Mouse (Mus musculus) ES-E14 (cell line): Measurements from ENCODE around the gene Lrrc73. TPM values are rescaled to one million over a fixed set of nuclear protein-coding genes. Genes with fewer than 3 reads are reported as not detected.

Source experiments
- DNase-seq: peaks from one replicate; pipeline ENCODE4 v3.0.0-alpha.2; 2013; ENCODE audit warnings: low read depth, low spot score
- H3K27ac ChIP-seq: 2 replicates; pipeline ENCODE4 v1.5.1; 2012; ENCODE audit warnings: low read depth, mild to moderate bottlenecking, low read length, moderate library complexity, mixed read lengths; ENCODE audit not compliant: poor library complexity, insufficient read depth, severe bottlenecking
- H3K36me3 ChIP-seq: 2 replicates; pipeline ENCODE4 v1.6.1; 2012; ENCODE audit warnings: mild to moderate bottlenecking, low read length, moderate library complexity, mixed read lengths; ENCODE audit not compliant: control insufficient read depth, poor library complexity, insufficient read depth, severe bottlenecking
- H3K4me1 ChIP-seq, 2 experiments: fragments of 150-350 bp in 1 of 2; sonication (generic) in 1 of 2; 2 replicates each; pipeline ENCODE4 v1.6.1; 2012; ENCODE audit warnings: low read length in 2 of 2, mild to moderate bottlenecking in 1 of 2, mixed read lengths in 1 of 2; ENCODE audit not compliant: control insufficient read depth in 2 of 2, insufficient read depth in 2 of 2, poor library complexity in 1 of 2
- H3K4me3 ChIP-seq, 2 experiments: fragments of 150-350 bp in 1 of 2; sonication (generic) in 1 of 2; 2 replicates each; pipeline ENCODE4 v1.5.1; 2012; ENCODE audit warnings: low read length in 2 of 2, low read depth in 1 of 2, mild to moderate bottlenecking in 1 of 2, mixed read lengths in 1 of 2; ENCODE audit not compliant: insufficient read depth in 1 of 2, poor library complexity in 1 of 2, severe bottlenecking in 1 of 2
- H3K9ac ChIP-seq: 2 replicates; pipeline ENCODE4 v1.6.1; 2012; ENCODE audit warnings: low read depth, mild to moderate bottlenecking, low read length, mixed read lengths; ENCODE audit not compliant: poor library complexity, insufficient read depth, severe bottlenecking
- H3K9me3 ChIP-seq: fragments of 150-350 bp; sonication (generic); 2 replicates; pipeline ENCODE4 v1.6.1; 2012; ENCODE audit warnings: low read depth, mild to moderate bottlenecking, low read length; ENCODE audit not compliant: control insufficient read depth, insufficient read depth
- CHD2 ChIP-seq: IDR thresholded peaks from 2 replicates; pipeline ENCODE4 v1.6.1; 2014; ENCODE audit warnings: mild to moderate bottlenecking, low read depth, low read length, inconsistent platforms
- HCFC1 ChIP-seq: IDR thresholded peaks from 2 replicates; pipeline ENCODE4 v1.6.1; 2012; ENCODE audit warnings: low read length, inconsistent platforms, borderline replicate concordance; ENCODE audit not compliant: insufficient read depth
- MAFK ChIP-seq: IDR thresholded peaks from 2 replicates; pipeline ENCODE4 v1.6.1; 2014; ENCODE audit warnings: mild to moderate bottlenecking, low read depth, low read length, inconsistent platforms; ENCODE audit not compliant: insufficient read depth
- ZC3H11A ChIP-seq: IDR thresholded peaks from 2 replicates; pipeline ENCODE4 v1.6.1; 2012; ENCODE audit warnings: low read depth, mild to moderate bottlenecking, inconsistent platforms, low read length, borderline replicate concordance
- ZNF384 ChIP-seq: IDR thresholded peaks from 2 replicates; pipeline ENCODE4 v1.6.1; 2012; ENCODE audit warnings: low read depth, low read length, inconsistent platforms
- in situ Hi-C, 2 experiments: fragments of 600-800 bp; cut with MboI; formaldehyde crosslinking; loops; one replicate each; pipeline ENCODE4 v1.15.1; 2025; ENCODE audit warnings: low sequenced_read_pairs in 2 of 2, inconsistent platforms in 1 of 2; ENCODE audit not compliant: unreplicated experiment in 2 of 2
- total RNA-seq: library from RNA; depleted of rRNA; stranded (reverse); fragments of 300-350 nt; gene quantifications from 2 replicates; pipeline ENCODE4 v1.2.3, GENCODE M21; 2012

The Lrrc73 gene
- total RNA-seq, 1 experiment, result 1.3 TPM

DNA sequence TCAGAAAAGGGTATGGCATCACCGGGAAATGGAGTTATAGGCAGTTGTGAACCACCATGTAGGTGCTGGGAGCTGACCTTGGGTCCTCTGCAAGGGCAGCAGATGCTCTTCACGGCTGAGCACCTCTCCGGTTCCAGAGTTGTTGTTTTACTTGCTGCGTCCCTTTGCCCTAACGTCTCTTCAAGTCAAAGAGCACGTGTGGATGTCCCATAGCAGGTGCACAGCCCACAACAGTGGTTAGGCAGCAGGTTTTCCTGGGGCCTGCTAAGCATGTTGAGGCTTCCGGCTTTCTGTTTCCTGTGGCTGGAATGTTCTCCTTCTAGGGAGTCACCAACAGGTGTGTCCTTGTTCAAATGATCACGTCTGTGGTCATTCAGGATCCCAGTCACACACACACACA lies 30.6 kb downstream of the Lrrc73 start:
- H3K9ac ChIP-seq, result no peak overlapping the region
- peaks cover 8 to 19% of the 10 kb centered on the region in 2 experiments for H3K4me1 ChIP-seq
- in situ Hi-C loops, result no loop called here

DNA sequence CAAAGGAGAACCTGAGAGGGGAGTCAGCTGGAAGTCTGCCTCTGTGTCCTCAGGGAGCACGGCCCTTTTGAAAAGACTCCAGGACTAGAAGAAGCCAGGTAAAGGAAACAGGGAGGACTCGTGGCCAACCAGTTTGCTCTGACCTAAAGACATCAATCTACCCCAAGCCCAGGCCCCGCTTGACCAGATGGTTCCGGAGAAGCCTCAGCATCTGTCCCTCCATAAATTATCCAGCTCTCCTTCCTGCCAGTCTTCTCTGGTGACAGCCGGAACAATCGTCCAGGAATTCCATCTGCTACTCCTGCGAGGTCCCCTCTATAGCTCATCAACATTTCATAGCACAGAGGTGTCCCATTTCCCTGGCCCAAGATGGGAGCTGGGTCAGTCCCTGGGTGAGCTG lies 31.3 kb downstream of the Lrrc73 start:
- in situ Hi-C loops, result no loop called here
- Histone ChIP-seq H3K9ac (no peak overlapping the region), H3K4me3 (no peak overlapping the region), H3K36me3 (peaks cover 6% of the 10 kb centered on the region; the same call in 1 of the 2 replicates), H3K4me1 (peaks cover 8 to 19% of the 10 kb centered on the region in 2 experiments), H3K9me3 (no peaks in the 10 kb centered on the region), H3K27ac (no peak overlapping the region)
- no peak for DNase-seq
- no peak for TF ChIP-seq CHD2
- TF ChIP-seq ZNF384, result no peak
- no peak for TF ChIP-seq ZC3H11A
- no peak for TF ChIP-seq HCFC1
- TF ChIP-seq MAFK, result no peak

More for the DNA sequence above, 30.6 kb downstream of the Lrrc73 start:
- Histone ChIP-seq H3K36me3 (peaks cover 8% of the 10 kb centered on the region; the same call in 1 of the 2 replicates), H3K4me3 (no peak overlapping the region), H3K9me3 (no peaks in the 10 kb centered on the region), H3K27ac (no peak overlapping the region)
- TF ChIP-seq CHD2 (no peak), ZNF384 (no peak), ZC3H11A (no peak), MAFK (no peak)
- no peak for DNase-seq

DNA sequence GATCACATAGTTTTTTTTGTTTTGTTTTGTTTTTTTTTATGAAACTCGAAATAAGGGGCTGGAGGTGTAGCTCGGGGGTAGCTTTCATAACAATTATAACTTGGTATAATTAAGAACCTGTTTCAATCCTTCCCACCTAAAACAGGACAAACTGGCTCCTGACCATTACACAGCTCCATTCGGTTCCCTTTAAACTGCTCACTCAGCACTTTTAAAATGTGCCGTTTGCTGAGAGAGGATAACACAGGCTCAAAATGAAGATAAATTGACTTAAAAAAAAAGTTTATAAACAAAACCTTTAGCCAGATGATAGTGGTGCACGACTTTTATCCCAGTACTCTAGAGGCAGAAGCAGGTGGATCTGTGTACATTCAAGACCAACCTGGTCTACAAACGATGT lies 32.1 kb downstream of the Lrrc73 start:
- DNase-seq, result no peak
- peaks cover 8 to 19% of the 10 kb centered on the region in 2 experiments for H3K4me1 ChIP-seq

DNA sequence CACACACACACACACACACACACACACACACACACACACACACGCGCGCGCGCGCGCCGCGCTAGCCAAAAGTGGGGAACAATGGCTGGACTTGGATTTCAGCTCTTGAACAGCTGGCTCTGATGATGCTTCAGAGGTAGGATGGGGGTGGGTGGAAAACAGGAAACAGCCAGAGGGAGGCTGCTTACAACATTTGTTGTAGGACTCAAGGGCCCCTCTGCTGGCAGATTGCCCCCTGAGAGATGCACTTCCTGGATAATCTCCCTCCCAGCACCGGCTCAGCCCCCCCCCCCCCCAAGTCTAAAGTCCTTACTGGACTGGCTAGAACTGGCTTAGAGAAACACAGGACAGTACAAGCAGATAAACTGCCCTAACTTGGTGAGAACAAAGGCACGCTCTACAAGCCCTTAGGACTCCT lies 34.4 kb downstream of the Lrrc73 start:
- H3K9ac ChIP-seq, result no peak overlapping the region
- TF ChIP-seq CHD2 (no peak), ZC3H11A (no peak), HCFC1 (no peak), ZNF384 (no peak), MAFK (no peak)
- H3K4me3 ChIP-seq, result no peak overlapping the region
- H3K36me3 ChIP-seq, result no peaks in the 10 kb centered on the region
- in situ Hi-C loops, result no loop called here
- no peak overlapping the region for H3K27ac ChIP-seq
- H3K9me3 ChIP-seq, result no peaks in the 10 kb centered on the region
- H3K4me1 ChIP-seq, result peaks cover 4 to 14% of the 10 kb centered on the region in 2 experiments; a peak in 2 of 4 replicates
- no peak for DNase-seq

More for the DNA sequence above, 32.1 kb downstream of the Lrrc73 start:
- no peaks in the 10 kb centered on the region for H3K9me3 ChIP-seq
- no peak overlapping the region for H3K9ac ChIP-seq
- no peak overlapping the region for H3K27ac ChIP-seq
- TF ChIP-seq ZNF384, result no peak
- TF ChIP-seq ZC3H11A, result no peak
- TF ChIP-seq MAFK, result peak; percentile 90
- peaks cover 3% of the 10 kb centered on the region; the same call in 1 of the 2 replicates for H3K36me3 ChIP-seq
- in situ Hi-C loops, result no loop called here
- H3K4me3 ChIP-seq, result no peak overlapping the region

DNA sequence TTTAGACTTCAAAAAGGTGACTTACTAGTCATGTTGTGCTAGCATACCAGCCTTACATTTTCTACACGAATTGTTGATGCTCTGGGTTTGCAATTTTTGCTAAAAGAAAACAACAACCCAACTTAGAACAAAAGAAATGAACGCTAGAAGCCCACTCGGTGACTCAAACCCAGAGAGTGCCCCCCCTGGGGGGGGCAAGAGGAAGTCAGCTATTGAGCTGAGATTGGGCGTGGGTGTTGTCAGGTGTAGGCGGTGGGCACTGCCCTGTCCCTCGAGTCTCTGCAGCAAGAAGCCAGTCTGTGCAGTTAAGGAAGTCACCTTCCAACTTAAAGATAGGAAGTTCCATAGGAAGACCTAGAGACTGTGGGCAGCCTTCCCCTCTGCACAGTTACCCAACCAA lies 43.3 kb downstream of the Lrrc73 start:
- H3K27ac ChIP-seq, result no peak overlapping the region
- no peak for TF ChIP-seq CHD2
- TF ChIP-seq MAFK, result no peak
- no peak for TF ChIP-seq HCFC1
- TF ChIP-seq ZNF384, result no peak
- H3K9me3 ChIP-seq, result no peaks in the 10 kb centered on the region
- in situ Hi-C loops, result no loop called here
- no peak for DNase-seq
- no peaks in the 10 kb centered on the region for H3K36me3 ChIP-seq
- no peak overlapping the region for H3K4me3 ChIP-seq
- no peaks in the 10 kb centered on the region for H3K4me1 ChIP-seq
- no peak overlapping the region for H3K9ac ChIP-seq
